Mouse (Mus musculus): ENCODE results near the gene Psat1. TPM values are rescaled to one million over a fixed set of nuclear protein-coding genes. Genes with fewer than 3 reads are reported as not detected.

Psat1 gene
- polyA plus RNA-seq, 1 experiment from 2014 or later: 96.2 TPM

- no peaks in the 10 kb centered on the region for H3K36me3 ChIP-seq
- H3K9ac ChIP-seq: no peak overlapping the region
- H3K4me2 ChIP-seq (replicated peaks): no peak overlapping the region
- H3K4me3 ChIP-seq: no peak overlapping the region
- no peaks in the 10 kb centered on the region for H3K4me1 ChIP-seq
- no peaks in the 10 kb centered on the region for H3K9me3 ChIP-seq
- ATAC-seq (ENCODE audit: low FRiP score, low read depth): no peak
- H3K27me3 ChIP-seq (replicated peaks): no peaks in the 10 kb centered on the region
- no peak overlapping the region for H3K27ac ChIP-seq
- 79% methylated on average over 11 of the region's 11 CpGs for WGBS
These were observed 64.3 kb downstream of the Psat1 start for GRCm38 (mm10) chr19:15882705-15883426.

DNA sequence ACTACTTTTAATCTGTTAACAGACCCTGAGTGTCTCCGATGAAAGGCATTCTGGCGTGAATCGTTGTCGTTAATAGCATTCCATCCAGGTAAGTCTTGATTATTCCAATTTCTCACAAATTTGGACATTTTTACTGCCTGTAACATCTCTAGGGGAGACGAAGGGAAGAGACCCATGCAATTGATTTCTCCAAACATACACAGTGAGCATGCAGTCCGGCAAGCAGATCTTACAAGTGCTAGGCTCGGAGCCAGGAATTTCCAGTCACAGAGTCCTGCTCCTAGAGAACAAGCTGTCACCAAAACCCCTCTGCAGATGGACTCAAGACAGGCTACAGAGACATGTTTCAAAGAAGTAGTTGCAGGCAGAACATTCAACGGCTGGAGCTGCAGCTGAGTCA, 66.4 kb downstream of the Psat1 start:
- no peak overlapping the region for H3K4me2 ChIP-seq (replicated peaks)
- H3K27me3 ChIP-seq (replicated peaks): no peaks in the 10 kb centered on the region
- no peak overlapping the region for H3K9ac ChIP-seq
- WGBS: 75% methylated on average over 8 of the region's 8 CpGs
- no peak overlapping the region for H3K27ac ChIP-seq
- no peak for ATAC-seq (ENCODE audit: low FRiP score, low read depth)
- H3K4me3 ChIP-seq: no peak overlapping the region
- no peaks in the 10 kb centered on the region for H3K4me1 ChIP-seq
- H3K36me3 ChIP-seq: no peaks in the 10 kb centered on the region
- no peaks in the 10 kb centered on the region for H3K9me3 ChIP-seq

GRCm38 (mm10) chr19:15879271-15879670, 67.9 kb downstream of the Psat1 start:
- no peaks in the 10 kb centered on the region for H3K4me1 ChIP-seq
- no peaks in the 10 kb centered on the region for H3K9me3 ChIP-seq
- 93% methylated on average over 5 of the region's 5 CpGs for WGBS

GRCm38 (mm10) chr19:15868865-15869698, 78.1 kb downstream of the Psat1 start:
- no peaks in the 10 kb centered on the region for H3K27me3 ChIP-seq (replicated peaks)
- H3K9ac ChIP-seq: no peak overlapping the region
- no peak overlapping the region for H3K27ac ChIP-seq
- H3K4me1 ChIP-seq: peaks cover 14% of the 10 kb centered on the region
- no peak overlapping the region for H3K4me3 ChIP-seq
- WGBS: 17% methylated on average over 7 of the region's 7 CpGs
- no peak overlapping the region for H3K4me2 ChIP-seq (replicated peaks)
- ATAC-seq (ENCODE audit: low FRiP score, low read depth): peak; percentile 76; the same call in 1 of the 2 replicates
- H3K36me3 ChIP-seq: no peaks in the 10 kb centered on the region
- no peaks in the 10 kb centered on the region for H3K9me3 ChIP-seq

More at GRCm38 (mm10) chr19:15879271-15879670, 67.9 kb downstream of the Psat1 start:
- H3K36me3 ChIP-seq: no peaks in the 10 kb centered on the region
- no peaks in the 10 kb centered on the region for H3K27me3 ChIP-seq (replicated peaks)
- no peak overlapping the region for H3K27ac ChIP-seq
- no peak for ATAC-seq (ENCODE audit: low FRiP score, low read depth)
- no peak overlapping the region for H3K4me2 ChIP-seq (replicated peaks)
- H3K4me3 ChIP-seq: no peak overlapping the region
- no peak overlapping the region for H3K9ac ChIP-seq

GRCm38 (mm10) chr19:15866851-15867250, 80.3 kb downstream of the Psat1 start:
- Histone ChIP-seq H3K27me3 (replicated peaks) (0 out of 2 replicates have a peak, but pooled peaks cover 2% of the 10 kb centered on the region), H3K9me3 (no peaks in the 10 kb centered on the region), H3K36me3 (no peaks in the 10 kb centered on the region), H3K27ac (no peak overlapping the region), H3K4me1 (peaks cover 14% of the 10 kb centered on the region), H3K4me3 (no peak overlapping the region), H3K9ac (no peak overlapping the region), H3K4me2 (replicated peaks) (no peak overlapping the region)
- ATAC-seq (ENCODE audit: low FRiP score, low read depth): no peak
- 43% methylated on average over 4 of the region's 4 CpGs for WGBS

GRCm38 (mm10) chr19:15866126-15866525, 81.0 kb downstream of the Psat1 start:
- peaks cover 14% of the 10 kb centered on the region for H3K4me1 ChIP-seq
- no peaks in the 10 kb centered on the region for H3K9me3 ChIP-seq
- H3K27me3 ChIP-seq (replicated peaks): 0 out of 2 replicates have a peak, but pooled peaks cover 2% of the 10 kb centered on the region
- H3K36me3 ChIP-seq: no peaks in the 10 kb centered on the region
- no peak for ATAC-seq (ENCODE audit: low FRiP score, low read depth)
- H3K9ac ChIP-seq: no peak overlapping the region
- H3K4me2 ChIP-seq (replicated peaks): no peak overlapping the region
- H3K27ac ChIP-seq: no peak overlapping the region
- WGBS: 15% methylated on average over 1 of the region's 1 CpGs
- H3K4me3 ChIP-seq: no peak overlapping the region

DNA sequence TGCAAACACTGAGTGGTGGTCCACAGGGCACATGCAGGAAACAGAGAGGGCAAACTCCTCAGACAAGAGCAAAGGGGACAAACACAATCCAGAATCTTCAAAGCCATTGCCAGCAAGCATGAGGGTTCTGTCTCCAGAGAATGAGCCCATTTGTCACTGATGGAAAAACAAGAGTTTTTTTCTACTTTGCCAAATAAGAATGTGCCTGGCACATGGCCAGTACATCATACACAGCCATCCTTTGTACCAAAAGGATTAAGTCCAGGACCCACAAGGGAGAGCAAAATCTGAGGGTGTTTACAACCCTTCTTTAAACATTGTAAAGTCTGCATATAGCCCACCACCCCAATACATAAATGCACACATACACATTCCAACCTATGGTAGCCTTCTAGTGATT, 81.7 kb downstream of the Psat1 start:
- Histone ChIP-seq H3K27me3 (replicated peaks) (0 out of 2 replicates have a peak, but pooled peaks cover 2% of the 10 kb centered on the region), H3K4me1 (peaks cover 14% of the 10 kb centered on the region), H3K4me2 (replicated peaks) (no peak overlapping the region), H3K9ac (no peak overlapping the region), H3K4me3 (no peak overlapping the region), H3K36me3 (no peaks in the 10 kb centered on the region), H3K9me3 (no peaks in the 10 kb centered on the region), H3K27ac (no peak overlapping the region)
- no peak for ATAC-seq (ENCODE audit: low FRiP score, low read depth)

- Histone ChIP-seq H3K4me3 (no peak overlapping the region), H3K9ac (no peak overlapping the region), H3K4me1 (peaks cover 14% of the 10 kb centered on the region), H3K4me2 (replicated peaks) (no peak overlapping the region), H3K36me3 (no peaks in the 10 kb centered on the region), H3K27ac (no peak overlapping the region), H3K9me3 (no peaks in the 10 kb centered on the region), H3K27me3 (replicated peaks) (0 out of 2 replicates have a peak, but pooled peaks cover 2% of the 10 kb centered on the region)
- ATAC-seq (ENCODE audit: low FRiP score, low read depth): no peak
- WGBS: 84% methylated on average over 2 of the region's 2 CpGs
These were observed 83.0 kb downstream of the Psat1 start for GRCm38 (mm10) chr19:15864129-15864528.

- no peaks in the 10 kb centered on the region for H3K4me1 ChIP-seq
- WGBS: 87% methylated on average over 5 of the region's 5 CpGs
- H3K9ac ChIP-seq: no peak overlapping the region
- no peak overlapping the region for H3K27ac ChIP-seq
- no peak overlapping the region for H3K4me2 ChIP-seq (replicated peaks)
- H3K36me3 ChIP-seq: no peaks in the 10 kb centered on the region
- no peak for ATAC-seq (ENCODE audit: low FRiP score, low read depth)
- no peaks in the 10 kb centered on the region for H3K9me3 ChIP-seq
- H3K4me3 ChIP-seq: no peak overlapping the region
- no peaks in the 10 kb centered on the region for H3K27me3 ChIP-seq (replicated peaks)
These were observed 91.8 kb downstream of the Psat1 start for GRCm38 (mm10) chr19:15855379-15855778.

Other genes with a start within 250 kb of the Psat1 start
- gene Cep78, start 37.7 kb upstream of the Psat1 start, polyA plus RNA-seq (2016; fragmentation: Nextera tagmentation; extraction: Ambion mirVana): 53.5 and 55.6 TPM in 2 replicates
- 54.1 and 54.8 TPM in 2 replicates for gene Gnaq, start 185.5 kb upstream of the Psat1 start, polyA plus RNA-seq (2016; fragmentation: Nextera tagmentation; extraction: Ambion mirVana)

All from neural tube, embryonic 12.5 days (tissue).